Mouse (Mus musculus) limb, embryonic 10.5 days (tissue): ENCODE results near the gene Siah2. TPM values are rescaled to one million over a fixed set of nuclear protein-coding genes. Genes with fewer than 3 reads are reported as not detected.

Source experiments
- DNase-seq: peaks from one replicate; pipeline ENCODE4 v3.0.0-alpha.2; 2017; ENCODE audit warnings: low spot score
- H3K27ac ChIP-seq: fragments of 300-500 bp; sonication (generic); 2 replicates; pipeline ENCODE4 v1.5.1; 2016; ENCODE audit warnings: mild to moderate bottlenecking
- H3K27me3 ChIP-seq: fragments of 300-500 bp; sonication (generic); 2 replicates; pipeline ENCODE4 v1.6.1; 2016; ENCODE audit warnings: low read depth, mild to moderate bottlenecking; ENCODE audit not compliant: poor library complexity, severe bottlenecking
- H3K36me3 ChIP-seq: fragments of 300-500 bp; sonication (generic); 2 replicates; pipeline ENCODE4 v1.6.1; 2016; ENCODE audit warnings: mild to moderate bottlenecking, moderate library complexity
- H3K4me1 ChIP-seq: fragments of 300-500 bp; sonication (generic); 2 replicates; pipeline ENCODE4 v1.6.1; 2016
- H3K4me3 ChIP-seq: fragments of 300-500 bp; sonication (generic); 2 replicates; pipeline ENCODE4 v1.5.1; 2016; ENCODE audit warnings: mild to moderate bottlenecking, moderate library complexity
- H3K9me3 ChIP-seq: fragments of 300-500 bp; sonication (generic); replicated peaks from 2 replicates; pipeline ENCODE4 v1.6.1; 2016; ENCODE audit warnings: mild to moderate bottlenecking
- WGBS: fragments of 180-500 bp; shearing (Covaris S2); methylation state at CpG from one replicate; pipeline ENCODE4 v1.1.7; 2016; 5-methylcytosine and 5-hydroxymethylcytosine counted together
- polyA plus RNA-seq: library from polyadenylated mRNA; unstranded; fragments of >200 nt; fragmentation: Nextera tagmentation; extraction: Ambion mirVana; gene quantifications from 2 replicates; pipeline ENCODE4 v1.2.1, GENCODE M21; 2016

Siah2 gene
- polyA plus RNA-seq, 1 experiment from 2014 or later: 2.2 TPM

DNA sequence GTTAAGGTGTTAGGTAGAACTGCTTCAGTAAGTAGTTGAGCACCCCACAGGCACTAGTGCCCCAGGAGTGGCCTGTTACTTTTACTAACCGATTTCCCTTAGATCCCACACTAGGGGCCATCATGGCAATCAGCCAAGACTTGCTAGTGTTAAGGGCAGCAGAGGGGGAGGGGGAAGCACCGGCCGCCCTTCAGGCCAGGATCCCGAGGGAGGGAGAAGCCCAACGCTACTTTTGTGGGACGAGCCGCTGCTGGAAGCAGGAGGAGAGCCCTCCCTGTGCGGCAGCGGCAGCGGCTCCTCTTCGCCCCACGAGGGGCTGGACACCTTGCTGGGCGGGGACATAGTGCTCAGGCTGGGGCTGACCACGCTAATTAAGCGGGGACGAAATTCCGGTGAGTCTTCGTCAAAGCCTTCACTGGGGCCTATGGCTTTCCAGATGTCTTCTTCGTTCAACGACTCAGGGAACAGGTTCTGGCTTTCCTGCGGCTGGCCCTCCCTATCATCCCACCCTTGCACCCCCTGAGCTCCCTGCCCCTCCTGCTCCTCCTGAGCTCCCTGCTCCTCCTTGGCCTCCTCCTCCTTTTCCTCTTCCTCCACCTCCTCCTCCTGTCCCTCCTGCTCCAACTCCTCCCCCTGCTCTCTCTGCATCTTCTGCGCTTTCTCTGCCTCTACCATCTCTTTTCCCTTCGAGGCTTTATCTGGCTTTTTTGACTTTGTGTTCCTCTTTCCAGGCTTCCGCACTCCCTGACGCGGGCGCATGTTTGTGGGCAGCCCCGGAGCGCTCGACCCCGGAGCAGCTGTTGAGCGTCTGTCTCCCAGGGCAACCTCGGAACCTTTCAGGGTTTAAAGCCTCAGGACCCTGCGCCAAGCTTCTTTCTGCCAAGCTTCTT is 55.5 kb downstream of the Siah2 start, which contains the start of gene Erich6:
Gene Erich6 (minus strand): TSS at position 802 of the 890 bp plus-strand sequence.
- DNase-seq: peak; percentile 70
- Histone ChIP-seq H3K4me3 (peak within 1 kb of the TSS; percentile 63), H3K27me3 (0 out of 2 replicates have a peak, but pooled peaks cover 4% of the 10 kb centered on the region), H3K36me3 (no peaks in the 10 kb centered on the region), H3K9me3 (no peaks in the 10 kb centered on the region), H3K4me1 (peaks cover 13% of the 10 kb centered on the region), H3K27ac (peak within 1 kb of the TSS; percentile 76)
- WGBS: under 1% methylated on average over 34 of the region's 34 CpGs

DNA sequence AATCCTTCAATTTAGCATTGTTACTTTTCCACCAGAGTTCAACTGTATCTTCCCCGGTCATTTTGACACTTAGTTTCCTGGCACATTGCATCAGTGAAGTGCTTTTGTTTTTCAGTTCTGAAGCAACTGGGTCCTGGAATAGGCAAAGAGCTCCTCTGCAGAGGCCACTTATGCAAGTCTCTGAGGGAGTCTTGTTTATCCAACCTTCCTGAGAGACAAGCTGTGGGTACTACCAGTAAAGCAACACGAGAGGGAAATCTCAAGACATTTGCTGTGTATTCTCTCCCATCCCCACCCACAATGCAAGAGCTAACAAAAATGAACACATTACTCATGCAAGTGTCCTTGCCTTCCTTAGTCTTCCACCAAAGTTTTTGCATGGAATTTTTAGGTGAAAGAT is 60.5 kb downstream of the Siah2 start:
- Histone ChIP-seq H3K4me1 (peaks cover 7% of the 10 kb centered on the region), H3K27me3 (no peaks in the 10 kb centered on the region), H3K4me3 (no peak overlapping the region), H3K36me3 (no peaks in the 10 kb centered on the region), H3K9me3 (no peaks in the 10 kb centered on the region), H3K27ac (no peak overlapping the region)
- 88% methylated on average over 2 of the region's 2 CpGs for WGBS
- no peak for DNase-seq

DNA sequence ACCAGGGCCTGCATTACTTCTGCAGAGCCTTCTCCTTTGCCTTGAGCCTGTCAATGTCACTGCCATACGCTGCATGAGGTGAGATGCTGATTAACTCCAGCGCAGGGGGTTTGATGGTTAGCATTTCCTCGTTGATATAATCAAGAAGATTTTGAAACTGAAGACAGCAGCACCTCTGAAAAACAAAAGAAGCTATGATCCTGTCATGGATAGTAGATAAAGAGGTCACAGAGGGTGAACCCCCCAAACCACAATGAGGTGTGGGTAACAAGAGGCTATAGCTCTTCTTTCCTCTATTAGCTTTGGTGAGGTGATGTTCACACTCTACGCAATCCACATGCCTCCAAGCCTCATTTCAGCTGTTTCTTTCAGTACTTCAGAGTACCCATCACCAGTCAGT is 67.2 kb downstream of the Siah2 start:
- H3K27me3 ChIP-seq: no peaks in the 10 kb centered on the region
- DNase-seq: no peak
- no peaks in the 10 kb centered on the region for H3K9me3 ChIP-seq
- no peak overlapping the region for H3K27ac ChIP-seq
- no peak overlapping the region for H3K4me3 ChIP-seq
- H3K4me1 ChIP-seq: no peaks in the 10 kb centered on the region
- WGBS: 86% methylated on average over 4 of the region's 4 CpGs
- no peaks in the 10 kb centered on the region for H3K36me3 ChIP-seq

Other genes starting within 250 kb of the Siah2 start
- gene Eif2a, start 166.6 kb downstream of the Siah2 start, polyA plus RNA-seq: 60.3 and 62.8 TPM in 2 replicates
- 151 and 167 TPM in 2 replicates for gene Serp1, start 166.5 kb downstream of the Siah2 start, polyA plus RNA-seq
- 14.9 and 15.5 TPM in 2 replicates for gene Selenot, start 115.8 kb downstream of the Siah2 start, polyA plus RNA-seq
- gene Erich6, start 55.2 kb downstream of the Siah2 start, polyA plus RNA-seq: not detected in 2 replicates
- gene Mindy4b-ps, start 129.9 kb upstream of the Siah2 start, polyA plus RNA-seq: not detected in 2 replicates
- 0.10 TPM in 1 of 2 replicates, not detected in the other for gene Clrn1, start 192.9 kb upstream of the Siah2 start, polyA plus RNA-seq